Mouse (Mus musculus) cerebellum, adult 2 months (tissue): Measurements from ENCODE around the gene Hkdc1. TPM values are rescaled to one million over a fixed set of nuclear protein-coding genes. Genes with fewer than 3 reads are reported as not detected.
A peak's percentile ranks its signal among the peaks of the same experiment; 100 is the strongest.

Source experiments
- DNase-seq, 2 experiments: peaks; one replicate each; pipeline ENCODE4 v3.0.0; 2021
- H3K27ac ChIP-seq: fragments of 200-500 bp; 2 replicates; pipeline ENCODE4 v1.5.1; 2012; ENCODE audit warnings: low read length, control low read depth, inconsistent platforms; ENCODE audit not compliant: insufficient read depth
- H3K27me3 ChIP-seq: fragments of 200-500 bp; 2 replicates; pipeline ENCODE4 v1.6.1; 2012; ENCODE audit warnings: inconsistent platforms, mild to moderate bottlenecking, low read length, moderate library complexity; ENCODE audit not compliant: control insufficient read depth, insufficient read depth
- H3K4me1 ChIP-seq: fragments of 200-500 bp; 2 replicates; pipeline ENCODE4 v1.6.1; 2011; ENCODE audit warnings: low read length; ENCODE audit not compliant: control insufficient read depth, insufficient read depth
- H3K4me3 ChIP-seq: fragments of 200-500 bp; replicated peaks from 2 replicates; pipeline ENCODE3; 2011; ENCODE audit warnings: mild to moderate bottlenecking, low read depth, low read length, control low read depth; ENCODE audit not compliant: insufficient read depth
- CTCF ChIP-seq: fragments of 200-500 bp; IDR thresholded peaks from 2 replicates; pipeline ENCODE4 v1.5.1; 2011; ENCODE audit warnings: low read depth, mild to moderate bottlenecking, control low read depth, low read length, moderate library complexity, borderline replicate concordance; ENCODE audit not compliant: insufficient read depth
- POLR2A ChIP-seq: fragments of 200-500 bp; IDR thresholded peaks from 2 replicates; pipeline ENCODE4 v1.6.1; 2011; ENCODE audit warnings: low read length, control low read depth, borderline replicate concordance; ENCODE audit not compliant: insufficient read depth
- WGBS: fragments of 180-500 bp; shearing (Covaris S2); methylation state at CpG from one replicate; pipeline ENCODE4 v1.1.7; 2018; 5-methylcytosine and 5-hydroxymethylcytosine counted together
- polyA plus RNA-seq: library from polyadenylated mRNA; depleted of rRNA; stranded (reverse); fragments of >200 nt; gene quantifications from 2 replicates; pipeline ENCODE4 v1.2.3, GENCODE M21; 2012

Hkdc1 gene
- polyA plus RNA-seq, 1 experiment = 1.7 TPM

GRCm38 (mm10) chr10:62425081-62425871 lies 3.0 kb upstream of the Hkdc1 start:
- Histone ChIP-seq H3K4me3 (no peak overlapping the region), H3K27me3 (no peaks in the 10 kb centered on the region), H3K4me1 (no peaks in the 10 kb centered on the region), H3K27ac (no peak overlapping the region)
- WGBS = 56% methylated on average over 9 of the region's 9 CpGs
- TF ChIP-seq POLR2A (no peak), CTCF (no peak)
- DNase-seq = no peak

GRCm38 (mm10) chr10:62421127-62421526 lies 1.2 kb downstream of the Hkdc1 start:
- no peaks in the 10 kb centered on the region for H3K4me1 ChIP-seq
- DNase-seq = no peak
- H3K27ac ChIP-seq = no peak overlapping the region
- H3K27me3 ChIP-seq = no peaks in the 10 kb centered on the region
- H3K4me3 ChIP-seq = no peak overlapping the region
- 53% methylated on average over 3 of the region's 3 CpGs for WGBS
- TF ChIP-seq CTCF = no peak
- TF ChIP-seq POLR2A = no peak

- no peak for DNase-seq
- H3K4me1 ChIP-seq = no peaks in the 10 kb centered on the region
- no peak overlapping the region for H3K27ac ChIP-seq
- no peaks in the 10 kb centered on the region for H3K27me3 ChIP-seq
- 73% methylated on average over 6 of the region's 6 CpGs for WGBS
- H3K4me3 ChIP-seq = no peak overlapping the region
- TF ChIP-seq POLR2A (no peak), CTCF (no peak)
These were observed 1.9 kb downstream of the Hkdc1 start for GRCm38 (mm10) chr10:62420399-62420798.

GRCm38 (mm10) chr10:62419422-62419821 lies 2.9 kb downstream of the Hkdc1 start:
- H3K4me1 ChIP-seq = no peaks in the 10 kb centered on the region
- WGBS = 65% methylated on average over 5 of the region's 5 CpGs
- H3K27me3 ChIP-seq = no peaks in the 10 kb centered on the region
- no peak for DNase-seq
- no peak overlapping the region for H3K27ac ChIP-seq
- no peak for TF ChIP-seq POLR2A
- TF ChIP-seq CTCF = no peak
- H3K4me3 ChIP-seq = no peak overlapping the region

- peak in 1 of 2 experiments; percentile 31 for DNase-seq
- H3K27me3 ChIP-seq = no peaks in the 10 kb centered on the region
- no peak for TF ChIP-seq CTCF
- no peak for TF ChIP-seq POLR2A
- no peak overlapping the region for H3K27ac ChIP-seq
- WGBS = 45% methylated on average over 7 of the region's 7 CpGs
- no peaks in the 10 kb centered on the region for H3K4me1 ChIP-seq
- no peak overlapping the region for H3K4me3 ChIP-seq
These were observed 3.4 kb downstream of the Hkdc1 start for GRCm38 (mm10) chr10:62418831-62419356.

GRCm38 (mm10) chr10:62413606-62413982 lies 8.7 kb downstream of the Hkdc1 start:
- H3K4me1 ChIP-seq = peaks cover 11% of the 10 kb centered on the region; the same call in 1 of the 2 replicates
- 54% methylated on average over 4 of the region's 4 CpGs for WGBS
- no peaks in the 10 kb centered on the region for H3K27me3 ChIP-seq
- DNase-seq = no peak
- H3K4me3 ChIP-seq = no peak overlapping the region
- H3K27ac ChIP-seq = no peak overlapping the region
- TF ChIP-seq POLR2A (no peak), CTCF (no peak)

GRCm38 (mm10) chr10:62412906-62413605 lies 9.2 kb downstream of the Hkdc1 start:
- Histone ChIP-seq H3K27me3 (no peaks in the 10 kb centered on the region), H3K4me3 (no peak overlapping the region), H3K4me1 (peaks cover 11% of the 10 kb centered on the region; the same call in 1 of the 2 replicates), H3K27ac (no peak overlapping the region)
- DNase-seq = no peak
- WGBS = 50% methylated on average over 8 of the region's 8 CpGs
- TF ChIP-seq POLR2A (no peak), CTCF (no peak)
